7 mouse cellular contexts compared by ENCODE assay signal in genomic region chr5:122286191-122286590, GRCm38 (mm10). TPM values are rescaled to one million over a fixed set of nuclear protein-coding genes. Genes with fewer than 3 reads are reported as not detected.
DNase-seq lines count a peak whose midpoint lies in the region; ATAC-seq and TF ChIP-seq lines count a peak whose summit lies in the region.

No protein-coding gene starts in this region.

- 82% methylated on average over 10 of the region's 10 CpGs for WGBS in lung, embryonic 14.5 days
- WGBS in forebrain, embryonic 16.5 days, result 87% methylated on average over 10 of the region's 10 CpGs
- WGBS in liver, embryonic 11.5 days, result 83% methylated on average over 10 of the region's 10 CpGs
- 51% methylated on average over 10 of the region's 10 CpGs for WGBS in thymus, adult 2 months

- no peak for ATAC-seq in lung, embryonic 14.5 days (ENCODE audit: insufficient read depth)
- no peak for ATAC-seq in forebrain, embryonic 16.5 days
- no peak for ATAC-seq in liver, embryonic 11.5 days (replicated peaks; ENCODE audit: low FRiP score)

- no peaks in the 10 kb centered on the region for H3K27me3 ChIP-seq in lung, embryonic 14.5 days (ENCODE audit: insufficient read depth, low read length)
- no peaks in the 10 kb centered on the region for H3K27me3 ChIP-seq in forebrain, embryonic 16.5 days (replicated peaks; ENCODE audit: control insufficient read depth, insufficient read depth, low read length)
- H3K27me3 ChIP-seq in liver, embryonic 11.5 days (replicated peaks; ENCODE audit: control insufficient read depth, insufficient read depth, low read length), result no peaks in the 10 kb centered on the region
- no peaks in the 10 kb centered on the region for H3K27me3 ChIP-seq in thymus, adult 2 months (ENCODE audit: control insufficient read depth, insufficient read depth, low read length)

- no peak for TF ChIP-seq CTCF in lung, embryonic 14.5 days (IDR thresholded peaks at IDR 0.05; ENCODE audit: low read depth)
- no peak for TF ChIP-seq CTCF in thymus, adult 2 months (IDR thresholded peaks at IDR 0.05; ENCODE audit: borderline replicate concordance, control insufficient read depth, extremely low read depth, insufficient read depth, low read length, poor library complexity)

- H3K9ac ChIP-seq in lung, embryonic 14.5 days, result no peak overlapping the region
- H3K9ac ChIP-seq in forebrain, embryonic 16.5 days (replicated peaks; ENCODE audit: low read depth, low read length), result no peak overlapping the region
- no peak overlapping the region for H3K9ac ChIP-seq in liver, embryonic 11.5 days (ENCODE audit: low read depth, low read length)

- no peaks in the 10 kb centered on the region for H3K36me3 ChIP-seq in lung, embryonic 14.5 days (ENCODE audit: insufficient read depth)
- H3K36me3 ChIP-seq in forebrain, embryonic 16.5 days (ENCODE audit: control insufficient read depth, insufficient read depth), result no peaks in the 10 kb centered on the region; the same call in 1 of the 2 replicates
- H3K36me3 ChIP-seq in liver, embryonic 11.5 days (ENCODE audit: control insufficient read depth, insufficient read depth, low read length), result peaks cover 7% of the 10 kb centered on the region
- no peaks in the 10 kb centered on the region; the same call in 1 of the 2 replicates for H3K36me3 ChIP-seq in thymus, adult 2 months (ENCODE audit: control insufficient read depth, insufficient read depth, low read length)

- peaks cover 8% of the 10 kb centered on the region for H3K4me1 ChIP-seq in lung, embryonic 14.5 days (ENCODE audit: insufficient read depth)
- H3K4me1 ChIP-seq in forebrain, embryonic 16.5 days (replicated peaks; ENCODE audit: control insufficient read depth, insufficient read depth, low read length), result peaks cover 18% of the 10 kb centered on the region
- peaks cover 31% of the 10 kb centered on the region for H3K4me1 ChIP-seq in liver, embryonic 11.5 days (replicated peaks; ENCODE audit: control insufficient read depth, insufficient read depth, low read length)
- H3K4me1 ChIP-seq in thymus, adult 2 months (replicated peaks; ENCODE audit: control insufficient read depth, insufficient read depth, low read length), result peaks cover 24% of the 10 kb centered on the region

- DNase-seq in lung, embryonic 14.5 days, result no peak
- no peak for DNase-seq in lung, postnatal 14 days
- DNase-seq in liver, embryonic 11.5 days (ENCODE audit: low spot score), result no peak
- peak; percentile 42 for DNase-seq in thymus, adult 2 months
- DNase-seq in adrenal gland, adult 18-20 months (ENCODE audit: low spot score in 2 of 2), result no peak
- no peak for DNase-seq in left cerebral cortex, adult 18-20 months (ENCODE audit: low spot score in 2 of 2)

- no peak for TF ChIP-seq POLR2A in thymus, adult 2 months (IDR thresholded peaks at IDR 0.05; ENCODE audit: control insufficient read depth, extremely low read depth, insufficient read depth, low read length, poor library complexity)

- peak overlapping the region; percentile 83; the same call in 1 of the 2 replicates for H3K4me2 ChIP-seq in lung, embryonic 14.5 days
- H3K4me2 ChIP-seq in forebrain, embryonic 16.5 days (ENCODE audit: low read length), result 0 out of 2 replicates have a peak overlapping the region, but pooled peaks have one; percentile 2
- H3K4me2 ChIP-seq in liver, embryonic 11.5 days, result peak overlapping the region; percentile 96

- no peaks in the 10 kb centered on the region for H3K9me3 ChIP-seq in lung, embryonic 14.5 days (ENCODE audit: low read depth, low read length)
- H3K9me3 ChIP-seq in forebrain, embryonic 16.5 days (ENCODE audit: control insufficient read depth, low read length), result no peaks in the 10 kb centered on the region
- H3K9me3 ChIP-seq in liver, embryonic 11.5 days (ENCODE audit: control insufficient read depth, low read length), result no peaks in the 10 kb centered on the region

- H3K4me3 ChIP-seq in lung, embryonic 14.5 days (ENCODE audit: low read depth, low read length), result 0 out of 2 replicates have a peak overlapping the region, but pooled peaks have one; percentile 99
- H3K4me3 ChIP-seq in forebrain, embryonic 16.5 days (replicated peaks; ENCODE audit: low read length), result no peak overlapping the region
- H3K4me3 ChIP-seq in liver, embryonic 11.5 days (ENCODE audit: low read depth, low read length), result peak overlapping the region; percentile 92; the same call in 1 of the 2 replicates
- H3K4me3 ChIP-seq in thymus, adult 2 months (ENCODE audit: control insufficient read depth, insufficient read depth, low read length), result peak overlapping the region; percentile 31

- H3K27ac ChIP-seq in lung, embryonic 14.5 days (ENCODE audit: low read depth), result no peak overlapping the region
- H3K27ac ChIP-seq in forebrain, embryonic 16.5 days (ENCODE audit: low read length), result no peak overlapping the region
- H3K27ac ChIP-seq in liver, embryonic 11.5 days (ENCODE audit: low read depth, low read length), result no peak overlapping the region
- H3K27ac ChIP-seq in thymus, adult 2 months (ENCODE audit: control insufficient read depth, insufficient read depth, low read length), result peak overlapping the region; percentile 27; the same call in 1 of the 2 replicates

RNA-seq across cellular contexts. Expression of gene Pptc7, which starts 2.0 kb away (rescaled TPM):
- polyA plus RNA-seq in lung, embryonic 14.5 days (2014; fragmentation: Nextera tagmentation; extraction: Ambion mirVana), result 9.5 and 10.1 TPM in 2 replicates
- 8.2 and 8.5 TPM in 2 replicates for polyA plus RNA-seq in forebrain, embryonic 16.5 days (2015; fragmentation: Nextera tagmentation; extraction: Ambion mirVana)
- polyA plus RNA-seq in liver, embryonic 11.5 days (2014; fragmentation: Nextera tagmentation; extraction: Ambion mirVana), result 6.7 and 8.2 TPM in 2 replicates
- 72.4 and 78.8 TPM in 2 replicates for polyA plus RNA-seq in thymus, adult 2 months (2012; rRNA removed)
- total RNA-seq in adrenal gland, adult 18-20 months (2021), result 10 to 100 TPM; 56.1 to 70.7 TPM
- 10 to 100 TPM; 42.0 to 50.5 TPM for total RNA-seq in left cerebral cortex, adult 18-20 months (2021)

RNA-seq across cellular contexts. Expression of gene Tctn1, which starts 21.9 kb away (rescaled TPM):
- polyA plus RNA-seq in lung, embryonic 14.5 days (2014; fragmentation: Nextera tagmentation; extraction: Ambion mirVana), result 5.7 and 6.9 TPM in 2 replicates
- polyA plus RNA-seq in forebrain, embryonic 16.5 days (2015; fragmentation: Nextera tagmentation; extraction: Ambion mirVana), result 3.6 and 4.8 TPM in 2 replicates
- polyA plus RNA-seq in liver, embryonic 11.5 days (2014; fragmentation: Nextera tagmentation; extraction: Ambion mirVana), result 2.1 and 3.1 TPM in 2 replicates
- polyA plus RNA-seq in thymus, adult 2 months (2012; rRNA removed), result 41.4 and 45.0 TPM in 2 replicates
- total RNA-seq in adrenal gland, adult 18-20 months (2021), result 10 to 100 TPM; 10.6 to 11.8 TPM
- total RNA-seq in left cerebral cortex, adult 18-20 months (2021), result 10 to 100 TPM; 10.3 to 14.6 TPM

Comparison
In these comparisons a context has a peak if more than half of its experiments do, and no peak if none do; other contexts are left out.
1. H3K4me2 ChIP-seq: peak in every context shown above with its lines; median percentile 96 in liver, embryonic 11.5 days; 83 in lung, embryonic 14.5 days; 2 in forebrain, embryonic 16.5 days.